In the genomic region with DNA sequence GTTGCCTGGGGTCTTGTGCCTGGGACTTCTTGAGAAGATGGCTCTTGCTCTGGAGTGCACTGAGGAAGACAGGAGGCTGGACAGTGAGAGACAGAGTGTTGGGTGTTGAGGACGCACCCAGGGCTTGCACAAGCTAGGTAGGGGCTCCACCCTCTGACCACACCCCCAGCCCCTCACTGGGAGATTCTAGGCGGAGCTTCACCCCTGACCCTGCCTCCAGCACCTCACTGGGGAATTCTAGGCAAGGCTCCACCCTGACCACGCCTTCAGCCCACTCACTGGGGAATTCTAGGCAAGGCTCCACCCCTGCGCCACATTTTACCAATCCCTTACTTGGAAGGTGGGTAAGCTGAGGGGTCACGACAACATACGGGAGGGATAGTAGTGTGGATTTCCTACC, we compare ENCODE assay signal across 1 mouse cellular context.
TF ChIP-seq lines count a peak whose summit lies in the region.

No protein-coding gene starts in this region.

TF ChIP-seq in MEL, 35 proteins besides CTCF, POLR2A, EP300 and RAD21:
- no peak for TF ChIP-seq ELF1 (IDR thresholded peaks at IDR 0.05; ENCODE audit: low read depth, low read length)
- no peak for TF ChIP-seq TCF12 (IDR thresholded peaks at IDR 0.05; ENCODE audit: low read depth, low read length)
- TF ChIP-seq MAZ (IDR thresholded peaks at IDR 0.05; ENCODE audit: low read depth, low read length) = no peak
- no peak for TF ChIP-seq ZMIZ1 (IDR thresholded peaks at IDR 0.05; ENCODE audit: low read depth, low read length)
